Mouse (Mus musculus) erythroblast, embryonic 14.5 days (primary cell): ENCODE results near the gene Eif4e. TPM values are rescaled to one million over a fixed set of nuclear protein-coding genes. Genes with fewer than 3 reads are reported as not detected.

Experiments
- H3K27me3 ChIP-seq: 2 replicates; pipeline ENCODE4 v1.6.1; 2012; ENCODE audit warnings: inconsistent platforms; ENCODE audit not compliant: control insufficient read depth
- H3K36me3 ChIP-seq: 2 replicates; pipeline ENCODE4 v1.6.1; 2012; ENCODE audit warnings: mild to moderate bottlenecking, inconsistent platforms; ENCODE audit not compliant: control insufficient read depth
- H3K4me1 ChIP-seq: 2 replicates; pipeline ENCODE4 v1.6.1; 2012; ENCODE audit warnings: inconsistent platforms; ENCODE audit not compliant: control insufficient read depth
- H3K4me3 ChIP-seq: replicated peaks from 2 replicates; pipeline ENCODE3; 2012; ENCODE audit warnings: moderate library complexity, mild to moderate bottlenecking, inconsistent platforms
- H3K9me3 ChIP-seq: 2 replicates; pipeline ENCODE4 v1.6.1; 2012; ENCODE audit warnings: low read length, inconsistent platforms, mixed read lengths; ENCODE audit not compliant: control insufficient read depth
- GATA1 ChIP-seq: IDR thresholded peaks from 2 replicates; pipeline ENCODE4 v1.6.1; 2012; ENCODE audit warnings: low read length, inconsistent platforms, mixed read lengths
- TAL1 ChIP-seq: IDR thresholded peaks from 3 replicates; pipeline ENCODE4 v1.6.1; 2012; ENCODE audit warnings: low read length, inconsistent platforms, mixed read lengths
- polyA plus RNA-seq: library from polyadenylated mRNA; stranded (reverse); fragments of >175 nt; gene quantifications from 2 replicates; pipeline ENCODE4 v1.2.3, GENCODE M21; 2012

Eif4e gene
- polyA plus RNA-seq, 1 experiment = 1.1 TPM

- no peak overlapping the region for H3K4me3 ChIP-seq
- H3K4me1 ChIP-seq = no peaks in the 10 kb centered on the region
- TF ChIP-seq GATA1 (no peak), TAL1 (no peak)
- no peaks in the 10 kb centered on the region for H3K36me3 ChIP-seq
- H3K27me3 ChIP-seq = peaks cover 7% of the 10 kb centered on the region; the same call in 1 of the 2 replicates
- H3K9me3 ChIP-seq = no peaks in the 10 kb centered on the region
Observed at GRCm38 (mm10) chr3:138593911-138594310, 67.9 kb downstream of the Eif4e start.

GRCm38 (mm10) chr3:138601076-138601475 is 75.1 kb downstream of the Eif4e start:
- Histone ChIP-seq H3K36me3 (no peaks in the 10 kb centered on the region), H3K4me1 (no peaks in the 10 kb centered on the region), H3K4me3 (no peak overlapping the region), H3K27me3 (peaks cover 8% of the 10 kb centered on the region), H3K9me3 (no peaks in the 10 kb centered on the region)
- no peak for TF ChIP-seq TAL1
- no peak for TF ChIP-seq GATA1

- no peak overlapping the region for H3K4me3 ChIP-seq
- H3K36me3 ChIP-seq = no peaks in the 10 kb centered on the region
- H3K9me3 ChIP-seq = no peaks in the 10 kb centered on the region
- peaks cover 14% of the 10 kb centered on the region for H3K27me3 ChIP-seq
- no peak for TF ChIP-seq TAL1
- TF ChIP-seq GATA1 = no peak
- no peaks in the 10 kb centered on the region; the same call in 1 of the 2 replicates for H3K4me1 ChIP-seq
Observed at GRCm38 (mm10) chr3:138605132-138605531, 79.2 kb downstream of the Eif4e start.

- peaks cover 23% of the 10 kb centered on the region for H3K4me1 ChIP-seq
- H3K9me3 ChIP-seq = no peaks in the 10 kb centered on the region
- no peak overlapping the region for H3K4me3 ChIP-seq
- TF ChIP-seq TAL1 = no peak
- no peaks in the 10 kb centered on the region for H3K36me3 ChIP-seq
- peaks cover 17% of the 10 kb centered on the region for H3K27me3 ChIP-seq
Observed at GRCm38 (mm10) chr3:138608665-138609064, 82.7 kb downstream of the Eif4e start.

Other genes with a start within 250 kb of the Eif4e start
- gene Adh6a, start 212.9 kb upstream of the Eif4e start, polyA plus RNA-seq = not detected in 2 replicates
- not detected in 2 replicates for gene Adh6b, start 184.4 kb upstream of the Eif4e start, polyA plus RNA-seq
- gene Adh4, start 110.7 kb upstream of the Eif4e start, polyA plus RNA-seq = not detected in 2 replicates
- gene Adh5, start 83.1 kb upstream of the Eif4e start, polyA plus RNA-seq = 0.34 and 0.47 TPM in 2 replicates
- 0.65 and 0.97 TPM in 2 replicates for gene Metap1, start 36.7 kb upstream of the Eif4e start, polyA plus RNA-seq
- gene Tspan5, start 216.0 kb downstream of the Eif4e start, polyA plus RNA-seq = 0.04 and 0.05 TPM in 2 replicates